Mouse (Mus musculus) adrenal gland, adult 10 weeks (tissue): ENCODE results near the gene Nkx1-1. TPM values are rescaled to one million over a fixed set of nuclear protein-coding genes. Genes with fewer than 3 reads are reported as not detected.

Experiments
- polyA plus RNA-seq: library from polyadenylated mRNA; stranded (reverse); fragments of 350-450 nt; fragmentation: Illumina TruSeq; extraction: RNeasy Lipid Tissue Mini Kit (QIAGEN cat#74804); gene quantifications from one replicate; pipeline ENCODE4 v1.2.3, GENCODE M21; 2014; ENCODE audit warnings: low read depth, low replicate concordance

Gene Nkx1-1
- polyA plus RNA-seq = not detected

GRCm38 (mm10) chr5:33433201-33434138, at the start of gene Nkx1-1:
Gene Nkx1-1 (minus strand): TSS chr5:33433976.

Other genes starting within 250 kb of the Nkx1-1 start
- not detected for gene Spon2, start 215.5 kb downstream of the Nkx1-1 start, polyA plus RNA-seq
- 40.8 TPM for gene Ctbp1, start 159.0 kb downstream of the Nkx1-1 start, polyA plus RNA-seq
- 71.2 TPM for gene Maea, start 98.5 kb downstream of the Nkx1-1 start, polyA plus RNA-seq
- gene Uvssa, start 55.4 kb downstream of the Nkx1-1 start, polyA plus RNA-seq = 14.5 TPM
- 7.3 TPM for gene Fam53a, start 195.7 kb upstream of the Nkx1-1 start, polyA plus RNA-seq
- gene Gm9903, start 195.9 kb upstream of the Nkx1-1 start, polyA plus RNA-seq = not detected
- 117 TPM for gene Slbp, start 218.6 kb upstream of the Nkx1-1 start, polyA plus RNA-seq
- gene Tacc3, start 224.2 kb upstream of the Nkx1-1 start, polyA plus RNA-seq = 16.3 TPM
- 15.0 TPM for gene Tmem129, start 224.4 kb upstream of the Nkx1-1 start, polyA plus RNA-seq